Comparison of ENCODE assay signal across 8 mouse cellular contexts in the genomic region with DNA sequence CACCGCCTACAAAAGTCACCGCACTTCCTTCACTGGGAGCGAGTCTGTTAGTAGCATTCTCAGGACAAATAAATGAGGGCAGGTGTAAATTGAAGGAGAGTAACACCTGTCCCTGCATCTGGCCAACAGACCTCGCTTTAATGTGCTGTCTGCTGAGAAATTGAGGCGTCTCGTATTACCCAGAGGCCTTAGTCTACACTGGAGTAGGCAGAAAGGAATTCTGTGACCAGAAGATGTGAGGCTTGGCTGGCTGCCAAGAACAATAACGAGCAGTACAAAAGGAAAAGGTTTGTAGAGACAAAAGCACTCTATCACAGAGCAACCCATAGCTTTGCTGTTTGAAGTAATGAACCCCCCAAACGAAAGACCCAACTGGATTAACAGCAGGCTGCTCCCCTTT.
DNase-seq lines count a peak whose midpoint lies in the region; ATAC-seq lines count a peak whose summit lies in the region.

No protein-coding gene starts in this region.

- H3K36me3 ChIP-seq in kidney, embryonic 14.5 days (ENCODE audit: control insufficient read depth, insufficient read depth, low read length): no peaks in the 10 kb centered on the region

- ATAC-seq in cerebellum, adult (ENCODE audit: insufficient number of reproducible peaks, low FRiP score, low TSS enrichment): no peak
- peak; percentile 96 for ATAC-seq in kidney, embryonic 14.5 days (ENCODE audit: low FRiP score, low TSS enrichment)

- H3K9me3 ChIP-seq in kidney, embryonic 14.5 days (ENCODE audit: control insufficient read depth, low read length): no peaks in the 10 kb centered on the region

- H3K4me2 ChIP-seq in kidney, embryonic 14.5 days (replicated peaks; ENCODE audit: low read depth, low read length): no peak overlapping the region

- peak; percentile 58 to 62 for DNase-seq in cerebellum, postnatal 10 days
- DNase-seq in adrenal gland, postnatal 36 days: peak; percentile 53 to 55
- DNase-seq in gastrocnemius, postnatal 10 days: peak; percentile 38
- DNase-seq in lung, postnatal 14 days: peak; percentile 60
- peak; percentile 16 to 31 for DNase-seq in right cerebral cortex, adult 2 months (ENCODE audit: low spot score in 2 of 2)
- DNase-seq in thymus, postnatal 0 days (ENCODE audit: low spot score): no peak

- H3K4me1 ChIP-seq in kidney, embryonic 14.5 days (ENCODE audit: control insufficient read depth, insufficient read depth, low read length): peaks cover 14% of the 10 kb centered on the region

- H3K27me3 ChIP-seq in kidney, embryonic 14.5 days (ENCODE audit: control insufficient read depth, insufficient read depth, low read length): no peaks in the 10 kb centered on the region

- WGBS in kidney, embryonic 14.5 days: 18% methylated on average over 8 of the region's 8 CpGs

- no peak overlapping the region for H3K4me3 ChIP-seq in kidney, embryonic 14.5 days (ENCODE audit: low read length)

- H3K9ac ChIP-seq in kidney, embryonic 14.5 days (ENCODE audit: low read depth, low read length): no peak overlapping the region

- H3K27ac ChIP-seq in kidney, embryonic 14.5 days (ENCODE audit: low read depth, low read length): peak overlapping the region; percentile 63; the same call in 1 of the 2 replicates
